Mouse (Mus musculus) hindbrain, embryonic 15.5 days (tissue): ENCODE measurements around the gene Supt6. TPM values are rescaled to one million over a fixed set of nuclear protein-coding genes. Genes with fewer than 3 reads are reported as not detected.

Source experiments
- ATAC-seq: fragments of 200-750 bp; cut with Nextera tagmentation; 2 replicates; pipeline ENCODE4 v1.8.0; 2017; ENCODE audit warnings: low read depth, moderate number of reproducible peaks, moderate TSS enrichment; ENCODE audit not compliant: low FRiP score
- H3K27ac ChIP-seq: fragments of 300-500 bp; sonication (generic); replicated peaks from 2 replicates; pipeline ENCODE4 v1.5.1; 2015; ENCODE audit warnings: mild to moderate bottlenecking, inconsistent platforms
- H3K27me3 ChIP-seq: fragments of 300-500 bp; sonication (generic); 2 replicates; pipeline ENCODE4 v1.6.1; 2015; ENCODE audit warnings: control low read depth, inconsistent platforms
- H3K36me3 ChIP-seq: fragments of 300-500 bp; sonication (generic); 2 replicates; pipeline ENCODE4 v1.6.1; 2015; ENCODE audit warnings: control low read depth, inconsistent platforms
- H3K4me1 ChIP-seq: fragments of 300-500 bp; sonication (generic); replicated peaks from 2 replicates; pipeline ENCODE4 v1.6.1; 2015; ENCODE audit warnings: control low read depth, inconsistent platforms
- H3K4me2 ChIP-seq: fragments of 300-500 bp; sonication (generic); 2 replicates; pipeline ENCODE4 v1.6.1; 2015; ENCODE audit warnings: moderate library complexity, mild to moderate bottlenecking, inconsistent platforms
- H3K4me3 ChIP-seq: fragments of 300-500 bp; sonication (generic); 2 replicates; pipeline ENCODE4 v1.5.1; 2015; ENCODE audit warnings: mild to moderate bottlenecking, inconsistent platforms
- H3K9ac ChIP-seq: fragments of 300-500 bp; sonication (generic); 2 replicates; pipeline ENCODE4 v1.6.1; 2015; ENCODE audit warnings: inconsistent platforms
- H3K9me3 ChIP-seq: fragments of 300-500 bp; sonication (generic); 2 replicates; pipeline ENCODE4 v1.6.1; 2016; ENCODE audit warnings: control low read depth, inconsistent platforms
- WGBS: fragments of 180-500 bp; shearing (Covaris S2); methylation state at CpG from one replicate; pipeline ENCODE4 v1.1.7; 2015; 5-methylcytosine and 5-hydroxymethylcytosine counted together
- polyA plus RNA-seq: library from polyadenylated mRNA; unstranded; fragments of >200 nt; fragmentation: Nextera tagmentation; extraction: Ambion mirVana; gene quantifications from 2 replicates; pipeline ENCODE4 v1.2.1, GENCODE M21; 2015

Supt6 gene
- polyA plus RNA-seq, 1 experiment from 2014 or later: 27.4 TPM

- Histone ChIP-seq H3K9me3 (no peaks in the 10 kb centered on the region), H3K4me2 (peak within 1 kb of the TSS; percentile 73), H3K4me1 (peaks cover 18% of the 10 kb centered on the region), H3K27me3 (no peaks in the 10 kb centered on the region), H3K27ac (peak within 1 kb of the TSS; percentile 84), H3K4me3 (peak within 1 kb of the TSS; percentile 73), H3K9ac (peak within 1 kb of the TSS; percentile 76), H3K36me3 (peaks cover 31% of the 10 kb centered on the region)
- peak; percentile 98 for ATAC-seq
- under 1% methylated on average over 112 of the region's 115 CpGs for WGBS
Observed at GRCm38 (mm10) chr11:78261380-78262352, 15.9 kb upstream of the Supt6 start, which contains the start of gene 2610507B11Rik. 2610507B11Rik (plus strand) TSS chr11:78261752.

- no peak overlapping the region for H3K9ac ChIP-seq
- 95% methylated on average over 2 of the region's 2 CpGs for WGBS
- ATAC-seq: no peak
- no peaks in the 10 kb centered on the region for H3K9me3 ChIP-seq
- peaks cover 23% of the 10 kb centered on the region for H3K36me3 ChIP-seq
- H3K27me3 ChIP-seq: no peaks in the 10 kb centered on the region
- H3K4me3 ChIP-seq: peak overlapping the region; percentile 73
- H3K27ac ChIP-seq: no peak overlapping the region
- H3K4me1 ChIP-seq: peaks cover 18% of the 10 kb centered on the region
- peak overlapping the region; percentile 73 for H3K4me2 ChIP-seq
Observed at GRCm38 (mm10) chr11:78260489-78261258, 14.9 kb upstream of the Supt6 start.

DNA sequence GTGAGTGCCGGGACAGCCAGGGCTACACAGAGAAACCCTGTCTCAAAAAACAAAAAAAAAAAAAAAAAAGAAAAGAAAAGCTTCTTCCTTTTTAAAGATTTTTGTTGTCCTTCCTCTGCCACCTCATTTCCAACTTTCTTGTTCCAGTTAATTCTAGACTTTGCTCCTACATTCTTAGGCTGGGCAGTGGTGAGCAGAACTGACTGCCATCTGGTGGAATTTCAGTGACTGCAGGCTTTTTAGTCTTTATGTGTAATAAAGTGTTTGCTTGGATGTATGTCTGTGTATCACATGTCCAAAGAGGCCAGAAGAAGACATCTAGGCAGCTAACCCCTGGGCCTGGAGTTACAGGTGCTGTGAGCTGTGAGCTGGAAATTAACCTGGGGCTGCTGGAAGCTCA lies 10.8 kb upstream of the Supt6 start:
- WGBS: 94% methylated on average over 1 of the region's 1 CpGs
- Histone ChIP-seq H3K9me3 (no peaks in the 10 kb centered on the region), H3K27me3 (no peaks in the 10 kb centered on the region), H3K9ac (no peak overlapping the region), H3K4me3 (no peak overlapping the region), H3K27ac (no peak overlapping the region), H3K4me1 (no peaks in the 10 kb centered on the region), H3K4me2 (no peak overlapping the region), H3K36me3 (peaks cover 30% of the 10 kb centered on the region)
- ATAC-seq: no peak

- Histone ChIP-seq H3K9ac (no peak overlapping the region), H3K27ac (no peak overlapping the region), H3K9me3 (no peaks in the 10 kb centered on the region), H3K27me3 (no peaks in the 10 kb centered on the region), H3K4me2 (peak overlapping the region; percentile 17; the same call in 1 of the 2 replicates), H3K4me3 (no peak overlapping the region), H3K4me1 (peaks cover 51% of the 10 kb centered on the region), H3K36me3 (peaks cover 19% of the 10 kb centered on the region)
- 60% methylated on average over 4 of the region's 4 CpGs for WGBS
- ATAC-seq: no peak
Observed at GRCm38 (mm10) chr11:78247727-78248140, 1.9 kb upstream of the Supt6 start.

- H3K4me2 ChIP-seq: peak overlapping the region; percentile 73
- H3K36me3 ChIP-seq: peaks cover 12% of the 10 kb centered on the region
- H3K9ac ChIP-seq: peak overlapping the region; percentile 93; the same call in 1 of the 2 replicates
- H3K27me3 ChIP-seq: no peaks in the 10 kb centered on the region
- WGBS: 66% methylated on average over 3 of the region's 3 CpGs
- no peaks in the 10 kb centered on the region for H3K9me3 ChIP-seq
- ATAC-seq: no peak
- no peak overlapping the region for H3K27ac ChIP-seq
- peak overlapping the region; percentile 99 for H3K4me3 ChIP-seq
- peaks cover 55% of the 10 kb centered on the region for H3K4me1 ChIP-seq
Observed at GRCm38 (mm10) chr11:78247012-78247348, 1.2 kb upstream of the Supt6 start.

DNA sequence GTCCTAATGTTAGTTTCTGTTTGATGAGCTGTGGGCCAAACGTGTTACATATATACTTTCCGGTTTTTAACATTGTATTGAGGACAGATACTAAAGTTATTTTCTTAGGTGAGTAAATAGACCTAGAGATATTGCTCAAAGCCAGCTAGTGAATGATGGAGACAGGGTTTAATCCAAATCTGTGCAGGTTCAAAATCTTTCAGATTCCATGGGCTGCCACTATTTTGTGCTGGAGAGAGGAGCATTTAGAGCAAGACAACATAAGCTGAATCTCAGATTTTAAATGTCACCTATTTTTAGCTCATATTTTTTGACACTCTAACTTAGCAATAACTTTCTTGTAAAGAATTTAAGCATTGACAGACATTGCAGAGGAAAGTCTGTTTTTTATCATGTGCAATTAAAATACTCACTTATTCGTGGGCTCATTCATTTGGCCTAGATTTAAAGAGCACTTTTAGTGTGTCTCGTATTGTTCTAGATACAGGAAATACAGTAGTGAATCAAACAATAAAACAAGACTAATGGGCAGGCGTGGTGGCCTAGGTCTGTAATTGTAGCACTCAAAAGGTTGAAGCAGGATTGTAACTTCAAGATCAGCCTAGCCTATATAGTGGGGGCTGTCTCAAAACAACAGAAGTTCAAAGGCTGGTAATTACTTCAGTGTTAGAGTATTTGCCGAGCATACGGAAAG lies 678 bp upstream of the Supt6 start:
- Histone ChIP-seq H3K36me3 (peaks cover 7% of the 10 kb centered on the region; the same call in 1 of the 2 replicates), H3K9ac (peak overlapping the region; percentile 93), H3K9me3 (no peaks in the 10 kb centered on the region), H3K4me3 (peak overlapping the region; percentile 99), H3K27me3 (no peaks in the 10 kb centered on the region), H3K4me2 (peak overlapping the region; percentile 73), H3K4me1 (peaks cover 55% of the 10 kb centered on the region), H3K27ac (peak overlapping the region; percentile 100)
- no peak for ATAC-seq
- 54% methylated on average over 7 of the region's 7 CpGs for WGBS

DNA sequence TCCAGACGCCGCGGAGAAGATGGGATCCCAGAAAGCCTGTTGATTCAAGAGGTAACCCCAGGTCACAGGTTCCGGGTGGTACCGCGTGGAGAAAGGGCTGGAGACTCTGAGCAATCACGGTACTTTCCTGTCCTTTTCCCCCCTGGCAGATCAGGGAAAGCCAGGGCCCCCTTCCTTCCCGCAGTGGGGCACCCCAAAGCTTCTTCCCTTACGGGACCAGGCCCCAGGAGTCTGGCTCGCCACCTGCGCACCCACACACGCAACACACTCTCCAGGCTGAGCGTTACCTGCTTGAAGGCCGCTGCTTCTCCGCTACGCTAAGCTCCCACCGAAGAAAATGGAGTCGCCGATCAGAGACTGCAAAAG lies 543 bp downstream of the Supt6 start:
- peak overlapping the region; percentile 100 for H3K27ac ChIP-seq
- no peaks in the 10 kb centered on the region for H3K27me3 ChIP-seq
- H3K9ac ChIP-seq: peak overlapping the region; percentile 93
- peak; percentile 43; the same call in 1 of the 2 replicates for ATAC-seq
- H3K9me3 ChIP-seq: no peaks in the 10 kb centered on the region
- peak overlapping the region; percentile 99 for H3K4me3 ChIP-seq
- peak overlapping the region; percentile 73 for H3K4me2 ChIP-seq
- WGBS: 0% methylated on average over 19 of the region's 19 CpGs
- H3K36me3 ChIP-seq: 0 out of 2 replicates have a peak, but pooled peaks cover 5% of the 10 kb centered on the region
- peaks cover 55% of the 10 kb centered on the region for H3K4me1 ChIP-seq

DNA sequence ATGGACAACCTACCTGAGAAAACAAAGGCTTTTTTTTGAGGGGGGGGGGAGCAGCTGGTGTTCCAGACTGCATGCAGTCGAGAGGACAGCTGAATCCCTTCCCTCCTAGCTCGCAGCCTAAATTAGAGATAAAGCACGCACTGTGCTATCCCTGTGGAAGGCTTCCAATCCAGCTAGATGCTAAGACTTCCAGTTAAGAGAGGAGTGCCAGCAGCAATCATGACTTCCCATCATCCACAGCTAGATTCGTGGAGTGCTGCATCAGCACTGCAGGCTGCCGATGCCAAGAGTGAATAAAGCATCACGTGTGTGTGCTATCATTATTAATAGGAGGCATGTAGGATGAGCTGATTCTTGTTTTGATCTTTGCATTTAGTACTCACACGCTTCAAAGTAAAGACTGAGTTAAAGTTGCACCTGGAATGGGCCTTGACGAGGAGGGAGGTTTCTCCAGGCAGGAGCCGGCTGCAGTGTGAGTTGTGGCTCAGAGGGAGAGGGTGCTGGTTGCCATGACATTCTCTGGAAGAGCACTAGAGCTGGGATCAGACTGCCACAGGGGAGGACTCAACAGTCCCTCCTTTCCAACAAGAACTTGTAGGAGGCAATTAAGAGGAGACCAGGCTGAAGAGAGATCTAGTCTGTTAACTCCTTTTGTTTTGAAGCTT lies 5.5 kb downstream of the Supt6 start:
- Histone ChIP-seq H3K4me1 (peaks cover 25% of the 10 kb centered on the region), H3K4me2 (no peak overlapping the region), H3K27ac (no peak overlapping the region), H3K4me3 (no peak overlapping the region), H3K9ac (no peak overlapping the region), H3K27me3 (no peaks in the 10 kb centered on the region), H3K9me3 (no peaks in the 10 kb centered on the region), H3K36me3 (peaks cover 12% of the 10 kb centered on the region)
- no peak for ATAC-seq
- 81% methylated on average over 9 of the region's 9 CpGs for WGBS

- no peak overlapping the region for H3K9ac ChIP-seq
- WGBS: 96% methylated on average over 6 of the region's 6 CpGs
- no peaks in the 10 kb centered on the region for H3K4me1 ChIP-seq
- peaks cover 70% of the 10 kb centered on the region for H3K36me3 ChIP-seq
- H3K4me2 ChIP-seq: no peak overlapping the region
- H3K27me3 ChIP-seq: no peaks in the 10 kb centered on the region
- no peak for ATAC-seq
- H3K4me3 ChIP-seq: no peak overlapping the region
- H3K27ac ChIP-seq: no peak overlapping the region
- no peaks in the 10 kb centered on the region for H3K9me3 ChIP-seq
Observed at GRCm38 (mm10) chr11:78231518-78231917, 14.3 kb downstream of the Supt6 start.

DNA sequence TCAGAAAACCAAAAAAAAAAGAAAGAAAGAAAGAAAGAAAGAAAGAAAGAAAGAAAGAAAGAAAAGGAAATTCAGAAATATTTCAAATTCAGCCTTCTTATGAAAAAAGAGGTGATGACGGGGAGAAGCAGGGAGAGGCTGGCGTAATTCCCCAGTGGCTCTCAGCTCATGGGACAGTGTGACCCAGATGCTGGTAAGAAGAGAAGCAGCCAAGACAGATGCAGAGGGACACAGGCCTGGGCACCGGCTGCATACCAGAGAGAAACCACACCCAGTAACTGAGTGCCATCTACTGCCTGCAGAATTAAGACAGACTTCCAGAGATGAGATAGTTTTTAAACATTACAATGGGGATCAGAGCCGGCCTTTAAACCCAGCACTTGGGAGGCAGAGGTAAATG lies 22.2 kb downstream of the Supt6 start:
- no peak overlapping the region for H3K27ac ChIP-seq
- no peaks in the 10 kb centered on the region for H3K9me3 ChIP-seq
- H3K36me3 ChIP-seq: peaks cover 96% of the 10 kb centered on the region
- H3K4me2 ChIP-seq: no peak overlapping the region
- no peaks in the 10 kb centered on the region for H3K4me1 ChIP-seq
- H3K9ac ChIP-seq: no peak overlapping the region
- WGBS: 90% methylated on average over 4 of the region's 4 CpGs
- H3K27me3 ChIP-seq: no peaks in the 10 kb centered on the region
- no peak overlapping the region for H3K4me3 ChIP-seq
- ATAC-seq: no peak

DNA sequence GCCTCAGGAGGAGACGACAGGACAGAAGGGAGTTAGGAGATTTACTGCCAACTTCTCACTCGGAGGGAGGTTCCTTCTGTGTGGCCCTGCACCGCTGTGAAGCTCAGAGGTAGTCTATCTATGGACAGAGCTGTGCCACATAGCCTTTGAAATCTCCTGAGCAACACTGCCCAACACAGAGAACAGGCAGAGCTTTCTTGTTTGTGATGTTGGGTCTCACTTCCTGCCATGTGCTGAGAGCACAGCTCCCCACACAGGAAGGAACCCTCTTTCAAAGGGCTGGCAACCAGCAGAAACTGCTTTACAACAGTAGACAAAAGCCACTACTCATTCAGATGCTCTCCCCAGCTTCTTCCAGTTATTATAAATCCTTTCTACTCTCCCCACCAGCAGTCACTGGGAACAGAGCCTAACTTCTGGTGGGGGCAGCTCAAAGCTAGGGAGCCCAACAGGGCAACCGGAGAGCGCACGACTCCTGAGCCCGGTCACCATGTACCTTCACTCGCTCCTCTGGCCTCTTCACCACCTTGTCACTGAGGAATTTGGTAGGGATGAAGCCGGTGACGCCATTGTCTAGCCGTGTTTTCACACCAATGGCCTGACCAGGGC lies 30.0 kb downstream of the Supt6 start:
- H3K4me2 ChIP-seq: no peak overlapping the region
- no peak overlapping the region for H3K4me3 ChIP-seq
- no peaks in the 10 kb centered on the region for H3K27me3 ChIP-seq
- H3K36me3 ChIP-seq: peaks cover 93% of the 10 kb centered on the region
- WGBS: 81% methylated on average over 11 of the region's 11 CpGs
- H3K27ac ChIP-seq: peak overlapping the region; percentile 74
- ATAC-seq: peak; percentile 79
- no peak overlapping the region for H3K9ac ChIP-seq
- H3K9me3 ChIP-seq: no peaks in the 10 kb centered on the region
- H3K4me1 ChIP-seq: no peaks in the 10 kb centered on the region
